Mouse (Mus musculus) gastrocnemius, adult 8-10 months (tissue): ENCODE results near the gene 4933434E20Rik. TPM values are rescaled to one million over a fixed set of nuclear protein-coding genes. Genes with fewer than 3 reads are reported as not detected.

ENCODE experiments used
- DNase-seq, 2 experiments: peaks; one replicate each; pipeline ENCODE4 v3.0.0; 2022; ENCODE audit warnings: low spot score in 2 of 2
- total RNA-seq, 4 experiments: library from RNA; stranded (reverse); gene quantifications; 2 replicates each; pipeline ENCODE4 v1.2.4; 2022

Gene 4933434E20Rik
- total RNA-seq = 100 to 1,000 TPM in 3 of 4 experiments, 10 to 100 TPM in 1; 99.6 to 117 (median 106) TPM

DNA sequence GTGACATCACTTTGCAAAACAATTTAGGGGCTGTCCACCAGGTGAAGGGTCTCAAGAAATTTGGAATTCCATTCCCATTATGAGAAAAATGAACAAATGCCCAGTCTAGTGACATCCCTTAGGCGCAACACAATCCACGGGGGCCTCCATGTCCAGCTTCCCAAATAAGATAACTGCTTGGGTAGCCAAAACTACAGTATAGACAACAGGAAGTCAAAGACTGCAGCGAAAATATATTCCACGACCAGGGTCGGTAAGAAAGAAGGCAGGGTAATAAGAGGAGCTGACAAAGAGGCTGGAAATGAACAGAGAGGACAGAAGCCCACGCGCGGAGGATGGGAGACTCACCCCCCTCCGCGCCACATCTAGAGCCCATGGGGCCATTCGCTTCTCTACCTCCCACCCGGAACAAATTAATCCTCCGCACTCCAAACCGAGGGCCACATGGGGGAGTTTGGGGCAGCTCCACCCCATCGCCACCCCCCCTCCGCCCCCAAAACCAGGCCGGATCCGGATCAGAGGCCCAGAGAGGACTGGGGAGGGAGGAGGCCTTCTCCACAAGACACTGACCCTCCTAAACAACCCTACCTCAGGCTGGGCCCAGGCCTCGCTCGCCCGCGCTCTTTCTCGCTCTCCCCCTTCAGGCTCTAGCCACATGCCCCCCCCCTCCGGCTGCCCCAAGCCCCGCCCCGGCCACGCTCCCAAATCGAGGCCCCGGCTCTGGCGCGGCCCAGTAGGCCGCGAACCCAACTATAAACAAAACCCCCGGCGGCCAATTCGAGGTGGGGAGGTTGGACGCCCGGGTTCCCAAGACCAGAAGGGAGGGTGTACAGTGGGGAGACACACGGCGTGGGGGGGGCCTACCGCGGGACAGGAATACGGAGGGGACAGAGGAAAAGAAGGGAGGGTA is at the start of gene 4933434E20Rik:
Gene 4933434E20Rik, plus strand, starts transcription at position 196 of the 910 bp plus-strand sequence.
- peak; percentile 3 to 8 for DNase-seq

DNA sequence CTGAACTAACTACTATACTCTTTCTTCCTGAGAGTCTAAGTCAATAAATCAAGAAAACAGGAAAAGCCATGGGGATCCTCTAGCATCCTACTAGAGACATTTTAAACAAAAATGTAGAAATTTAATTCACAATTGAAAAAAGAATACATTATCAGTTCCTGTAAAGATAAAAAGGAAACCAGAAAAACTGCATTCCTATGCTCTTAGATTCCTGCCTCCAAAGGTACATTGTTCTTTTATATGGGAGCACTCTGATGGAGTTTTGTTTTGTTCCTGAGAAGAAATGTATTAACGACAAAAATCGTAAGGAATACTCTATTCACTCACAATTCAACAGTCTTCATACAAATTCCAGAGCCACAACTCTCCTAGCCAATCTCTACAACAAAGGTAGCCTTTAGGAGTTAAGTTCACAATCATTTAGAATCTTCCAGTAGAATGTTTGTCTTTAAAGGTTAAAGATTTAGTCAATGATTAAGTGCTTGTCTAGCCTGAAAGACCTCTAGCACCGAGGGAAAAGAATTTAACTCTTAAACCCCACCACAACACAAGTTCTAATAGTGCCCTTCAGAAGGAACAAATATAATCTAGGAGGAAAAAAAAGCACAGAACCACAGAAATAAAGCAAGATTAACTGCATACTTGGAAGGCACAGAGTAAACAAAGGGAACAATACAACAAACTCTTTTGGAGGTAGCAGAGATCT is 47.2 kb upstream of the 4933434E20Rik start:
- no peak for DNase-seq

DNA sequence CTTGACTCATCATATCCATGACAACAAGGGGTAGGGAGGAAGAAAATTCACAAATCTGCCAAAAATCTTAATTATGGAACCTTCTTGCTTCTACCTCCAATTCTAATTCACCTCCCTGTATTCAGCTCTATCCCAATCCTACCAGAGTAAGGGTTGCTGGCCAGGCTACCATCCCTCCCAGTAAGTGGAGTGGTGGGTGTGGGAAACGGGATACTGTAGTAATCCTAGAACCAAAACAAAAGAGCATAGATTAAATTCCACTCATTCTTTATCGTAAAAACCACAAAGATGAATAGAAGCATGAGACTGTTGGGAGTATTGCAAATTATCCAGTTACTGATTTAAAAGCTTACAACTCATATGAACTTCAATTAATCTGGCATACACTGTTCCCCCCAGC is 41.1 kb upstream of the 4933434E20Rik start:
- no peak for DNase-seq

DNA sequence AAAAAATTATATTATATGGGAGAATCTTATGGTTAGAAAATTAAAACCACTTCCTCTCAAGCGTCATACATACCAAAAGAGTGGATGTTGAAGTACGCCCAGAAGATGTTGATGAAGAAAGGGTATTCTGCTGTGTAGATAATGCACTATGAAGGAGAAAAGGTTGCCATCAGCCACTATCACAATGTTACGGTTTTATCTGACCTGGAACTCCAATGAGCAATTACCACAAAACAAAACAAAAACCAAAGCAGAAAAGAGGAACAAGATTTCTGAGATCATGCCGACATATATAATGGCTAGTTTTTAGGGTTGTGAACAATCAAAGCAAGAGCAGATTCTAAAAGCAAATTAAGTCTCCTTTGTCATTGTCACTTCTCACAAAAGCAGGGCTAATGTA is 34.8 kb upstream of the 4933434E20Rik start:
- no peak for DNase-seq

DNA sequence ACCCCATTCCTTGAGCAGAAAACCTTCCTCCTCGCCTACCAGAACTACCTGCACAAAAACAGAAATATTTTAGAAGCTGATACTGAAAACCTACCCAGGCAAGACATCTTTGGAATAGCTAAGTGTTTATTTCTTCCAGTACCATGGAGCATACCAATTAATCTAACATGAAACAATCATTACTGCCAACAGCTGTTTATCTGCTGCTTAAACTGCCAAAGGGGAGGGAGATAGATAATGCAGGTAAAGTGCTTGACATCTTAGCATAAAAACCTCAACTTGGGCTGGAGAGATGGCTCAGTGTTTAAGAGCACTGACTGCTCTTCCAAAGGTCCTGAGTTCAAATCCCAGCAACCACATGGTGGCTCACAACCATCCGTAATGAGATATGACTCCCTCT is 16.8 kb upstream of the 4933434E20Rik start:
- DNase-seq = no peak

DNA sequence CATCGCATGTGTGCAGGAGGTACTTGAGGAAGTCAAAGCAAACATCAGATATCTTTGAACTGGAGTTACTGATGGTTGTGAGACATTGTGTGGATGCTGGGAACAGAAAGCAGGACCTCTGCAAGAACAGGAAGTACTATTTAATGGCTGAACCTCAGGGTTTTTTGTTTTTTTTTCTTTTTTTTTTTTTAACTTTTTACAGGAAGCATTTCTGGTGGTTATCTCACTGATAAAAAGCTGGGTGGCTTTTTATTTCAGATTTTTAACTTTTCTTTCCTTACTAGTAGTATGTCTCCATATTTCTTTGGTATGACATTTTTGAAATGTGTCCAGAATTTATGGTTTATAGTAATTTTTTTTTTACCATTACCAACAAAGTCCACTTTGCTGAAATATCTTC is 15.2 kb upstream of the 4933434E20Rik start:
- DNase-seq = no peak

DNA sequence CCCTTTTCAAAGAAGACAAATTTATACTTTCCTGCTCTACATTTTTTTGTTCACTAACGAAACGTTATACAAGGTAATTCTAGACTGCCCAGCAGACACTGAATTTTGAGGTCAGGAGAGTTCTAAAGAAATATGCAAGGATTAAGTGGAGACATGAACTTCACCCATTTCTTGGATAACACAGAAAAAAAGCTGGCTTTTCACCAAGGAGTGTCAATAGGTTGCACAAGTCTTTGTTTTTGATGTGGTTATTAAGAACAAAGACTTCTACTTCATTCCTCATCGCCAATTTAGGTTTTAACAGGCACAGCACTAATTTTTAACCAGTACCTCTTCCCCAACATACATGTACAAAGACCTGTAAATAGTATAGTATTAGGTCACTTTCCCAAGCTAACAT is 1.7 kb upstream of the 4933434E20Rik start:
- DNase-seq = no peak

DNA sequence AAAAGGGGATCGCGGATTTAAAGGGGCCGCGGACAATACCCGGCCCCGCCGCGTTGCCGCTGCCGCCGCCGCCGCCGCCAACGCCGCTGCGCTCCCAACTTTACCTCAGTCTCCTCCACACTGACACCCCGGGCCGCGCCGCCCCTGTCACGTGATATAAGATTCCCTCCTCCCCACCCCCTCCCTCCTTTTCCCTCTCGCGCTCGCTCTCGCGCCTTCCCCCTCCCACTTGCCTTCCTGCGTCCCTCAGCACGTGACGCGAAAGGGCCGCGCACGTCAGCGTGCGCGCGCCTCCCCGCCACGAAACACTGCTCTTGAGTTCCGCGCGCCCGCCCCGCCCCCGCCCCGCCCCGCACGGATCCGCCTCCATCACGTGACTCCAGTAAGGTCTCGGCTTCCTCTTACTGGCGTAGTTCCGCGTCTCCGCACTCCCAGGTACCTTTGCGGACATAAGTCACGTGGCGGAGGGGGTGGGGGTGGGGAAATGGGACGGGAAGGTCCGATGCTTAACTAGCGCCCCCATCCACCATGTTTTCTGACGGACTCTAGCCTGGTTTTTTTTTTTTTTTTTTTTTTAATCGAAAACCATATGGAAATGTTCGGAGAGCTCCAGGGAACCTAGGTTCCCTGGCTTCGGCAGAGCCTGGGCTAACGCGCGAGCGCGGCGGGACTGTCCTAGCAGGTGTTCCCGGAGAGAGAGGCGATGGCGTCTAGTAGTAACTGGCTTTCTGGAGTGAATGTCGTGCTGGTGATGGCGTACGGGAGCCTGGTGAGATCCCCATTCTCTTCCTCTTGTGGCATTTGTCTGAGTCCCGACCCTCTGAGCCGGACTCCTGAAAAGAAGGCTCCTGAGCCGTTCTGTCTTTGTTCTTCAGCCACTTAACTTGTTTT is 1.2 kb downstream of the 4933434E20Rik start, which contains the start of gene Ubap2l:
Gene Ubap2l, minus strand, starts transcription at position 278 of the 891 bp plus-strand sequence.
- peak; percentile 89 to 94 for DNase-seq

DNA sequence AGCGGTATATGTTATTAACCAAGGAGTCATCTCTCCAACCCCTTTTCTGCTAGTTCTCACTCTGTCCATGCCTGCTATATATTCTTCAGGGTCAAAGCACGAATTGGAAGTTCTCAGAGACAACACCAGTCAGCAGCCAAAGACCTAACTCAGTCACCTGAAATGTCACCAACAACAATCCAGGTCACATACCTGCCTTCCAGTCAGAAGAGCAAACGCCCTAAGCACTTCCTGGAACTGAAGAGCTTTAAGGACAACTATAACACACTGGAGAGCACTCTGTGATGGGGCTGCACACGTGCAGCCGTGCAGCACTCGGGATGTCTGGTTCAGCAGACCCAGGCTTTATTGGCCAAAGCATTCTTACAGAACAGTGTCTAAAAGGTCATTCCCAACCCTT is 10.1 kb downstream of the 4933434E20Rik start:
- no peak for DNase-seq

DNA sequence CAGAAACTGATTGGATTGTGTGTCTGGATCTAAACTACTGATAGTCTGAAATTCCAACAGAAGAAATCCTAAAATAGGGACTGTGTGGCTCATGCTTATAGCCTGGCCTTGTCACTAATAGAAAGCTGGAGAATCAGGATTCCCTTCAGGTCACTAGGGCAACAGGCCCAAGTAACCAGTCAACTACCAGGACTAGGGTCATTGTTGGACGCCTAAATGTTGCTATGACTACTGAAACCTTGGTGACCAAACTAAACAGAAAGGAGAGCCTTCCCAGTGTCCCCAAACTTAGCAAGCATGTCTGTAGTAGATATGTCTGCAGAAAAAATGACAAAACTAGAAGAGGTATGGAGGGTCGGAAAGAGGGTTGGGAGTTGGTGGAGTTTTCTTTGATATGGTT is 11.1 kb downstream of the 4933434E20Rik start:
- DNase-seq = no peak

DNA sequence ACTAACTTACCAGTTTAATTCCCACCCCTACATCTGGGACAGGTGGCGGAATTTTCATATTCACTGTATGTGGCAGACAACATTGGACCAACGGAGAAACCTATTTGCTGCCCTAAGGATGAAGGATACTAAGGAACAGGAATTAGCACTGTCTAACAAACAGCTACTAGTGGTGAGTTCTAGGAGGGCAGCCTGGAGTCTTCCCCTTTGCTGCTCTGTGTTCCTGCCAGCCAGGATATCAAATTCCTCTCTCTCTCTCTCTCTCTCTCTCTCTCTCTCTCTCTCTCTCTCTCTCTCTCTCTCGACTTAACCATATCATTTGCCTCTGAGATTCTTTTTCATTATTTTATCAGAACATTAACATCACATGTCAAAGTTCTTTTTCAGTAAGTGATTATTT is 12.9 kb downstream of the 4933434E20Rik start:
- no peak for DNase-seq

DNA sequence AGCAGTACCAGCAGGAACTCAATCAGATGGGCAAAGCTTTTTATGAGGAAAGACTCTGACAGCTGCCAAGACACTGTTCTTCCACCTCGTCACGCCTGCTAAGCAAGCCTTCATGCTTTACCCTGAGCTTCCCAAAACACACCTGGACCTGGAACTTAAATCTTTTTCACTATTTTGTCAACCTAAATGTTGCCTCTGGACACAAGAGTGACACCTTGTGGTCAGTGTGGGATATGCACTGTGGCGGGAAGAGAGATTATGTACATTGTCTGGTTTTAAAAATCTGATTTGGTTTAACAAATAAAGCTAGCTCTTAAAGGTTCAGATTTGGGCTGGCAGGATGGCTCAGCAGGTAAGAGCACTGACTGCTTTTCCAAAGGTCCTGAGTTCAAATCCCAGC is 14.1 kb downstream of the 4933434E20Rik start:
- no peak for DNase-seq

DNA sequence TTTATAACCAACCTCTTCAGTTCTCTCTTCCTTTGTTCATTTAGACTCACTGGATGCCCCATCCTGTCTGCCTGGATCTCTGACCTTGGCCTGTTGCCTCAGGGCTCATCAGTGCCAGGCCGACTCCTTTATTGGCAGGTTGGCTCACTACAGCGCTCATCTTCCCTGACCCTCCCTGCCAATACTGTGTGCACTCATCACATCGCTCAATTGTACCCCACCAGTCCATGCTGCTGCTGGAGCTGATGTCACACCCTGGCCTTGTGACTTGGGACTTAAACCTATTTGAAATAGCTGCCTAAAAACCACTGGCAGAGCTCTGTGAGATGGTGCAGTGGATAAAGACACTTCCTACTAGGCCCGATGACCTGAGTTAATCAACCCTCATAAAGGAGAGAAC is 16.4 kb downstream of the 4933434E20Rik start:
- DNase-seq = no peak

DNA sequence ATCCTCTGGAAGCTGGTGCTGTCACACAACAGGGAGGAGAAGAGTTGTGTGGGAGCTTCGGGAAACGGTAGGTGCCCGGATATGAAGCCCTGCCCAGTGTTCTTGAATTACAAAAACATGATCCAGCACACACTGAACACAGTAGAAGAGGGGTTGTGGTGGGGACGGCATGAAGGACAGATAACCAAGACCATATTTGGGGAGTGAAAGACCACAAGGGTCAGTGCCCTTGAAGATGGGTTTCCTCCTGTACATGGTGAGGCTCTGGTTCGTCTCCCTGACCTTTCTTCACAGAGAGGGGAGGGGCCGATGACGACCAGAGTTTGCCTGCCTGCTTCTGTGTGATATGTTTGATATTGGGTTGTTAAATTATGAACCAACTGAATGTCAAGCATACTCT is 18.3 kb downstream of the 4933434E20Rik start:
- no peak for DNase-seq

DNA sequence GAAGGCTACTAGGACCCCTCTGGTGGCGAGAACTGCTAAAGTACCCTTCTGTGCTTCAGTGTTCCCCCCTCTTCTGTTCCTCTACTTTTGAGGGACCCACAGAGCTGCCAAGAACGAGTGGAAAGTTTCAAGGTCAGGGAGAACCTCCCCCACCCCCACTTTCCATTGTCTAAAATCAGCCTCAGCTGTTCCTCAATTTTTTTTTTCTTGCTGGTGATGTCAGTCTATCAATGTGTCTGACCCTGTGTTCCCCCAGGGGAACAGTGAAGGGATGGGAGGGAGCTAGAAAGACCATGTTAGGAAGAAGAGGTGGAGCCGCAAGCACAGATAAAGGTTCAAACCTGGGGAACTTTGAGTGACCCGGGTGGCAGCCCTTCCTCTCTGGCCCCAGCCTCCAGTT is 20.9 kb downstream of the 4933434E20Rik start, which contains the start of gene Tpm3:
Gene Tpm3, plus strand, starts transcription at position 356 of the 400 bp plus-strand sequence.
- DNase-seq = no peak

DNA sequence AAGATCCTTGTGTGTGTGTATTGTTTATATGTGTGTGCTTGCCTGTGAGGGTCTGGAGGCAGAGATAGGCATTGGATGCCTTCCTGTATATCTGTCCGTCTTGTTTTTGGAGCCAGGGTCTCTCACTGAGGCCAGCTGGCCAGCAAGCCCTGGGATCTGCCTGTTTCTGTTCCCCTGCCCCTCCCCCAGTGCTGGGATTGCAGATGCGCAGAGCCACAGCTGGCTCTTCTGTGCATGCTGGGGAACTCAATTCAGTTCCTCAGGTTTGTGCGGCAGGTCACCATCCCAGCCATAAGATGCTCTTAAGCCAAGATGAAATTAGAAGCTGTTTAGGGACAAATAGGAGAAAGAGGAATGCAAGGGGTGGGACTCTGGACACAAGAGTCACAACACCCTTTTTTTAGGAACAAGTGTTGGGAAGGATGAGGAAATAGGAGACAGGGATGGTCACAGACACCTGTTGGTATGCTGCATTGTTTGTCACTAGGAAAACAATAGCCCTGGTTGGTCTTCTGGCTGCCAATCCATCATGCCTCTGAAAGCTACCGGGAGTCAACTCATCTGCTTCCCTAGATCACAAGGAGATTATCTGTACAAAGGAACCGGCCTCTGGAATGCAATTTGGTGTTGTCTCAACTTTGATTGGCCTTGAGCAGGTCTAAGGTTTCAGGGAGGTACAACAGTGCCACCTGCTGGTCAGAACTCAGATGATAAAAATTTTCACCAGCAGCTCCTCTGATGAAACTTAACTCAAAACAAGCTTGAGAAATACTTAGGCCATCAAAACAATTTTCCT is 25.7 kb downstream of the 4933434E20Rik start:
- peak; percentile 63 to 65 for DNase-seq

DNA sequence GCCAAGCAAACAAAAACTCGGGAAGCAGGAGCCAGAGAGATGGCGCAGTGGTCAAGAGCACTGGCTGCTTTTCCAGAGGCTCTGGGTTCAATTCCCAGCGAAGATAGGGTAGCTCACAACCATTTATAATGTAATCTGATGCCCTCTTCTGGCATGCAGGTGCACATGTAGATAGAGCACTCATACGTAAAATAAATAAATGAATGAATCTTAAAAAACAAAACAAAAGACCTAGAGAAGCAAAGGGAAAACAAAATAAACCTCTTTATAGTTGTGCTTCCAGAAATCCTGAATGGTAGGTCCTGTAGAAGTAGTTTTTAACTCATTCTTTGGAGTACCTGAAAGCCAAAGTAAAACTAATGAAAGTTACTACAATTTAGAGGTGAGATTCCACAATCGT is 26.8 kb downstream of the 4933434E20Rik start:
- DNase-seq = no peak

DNA sequence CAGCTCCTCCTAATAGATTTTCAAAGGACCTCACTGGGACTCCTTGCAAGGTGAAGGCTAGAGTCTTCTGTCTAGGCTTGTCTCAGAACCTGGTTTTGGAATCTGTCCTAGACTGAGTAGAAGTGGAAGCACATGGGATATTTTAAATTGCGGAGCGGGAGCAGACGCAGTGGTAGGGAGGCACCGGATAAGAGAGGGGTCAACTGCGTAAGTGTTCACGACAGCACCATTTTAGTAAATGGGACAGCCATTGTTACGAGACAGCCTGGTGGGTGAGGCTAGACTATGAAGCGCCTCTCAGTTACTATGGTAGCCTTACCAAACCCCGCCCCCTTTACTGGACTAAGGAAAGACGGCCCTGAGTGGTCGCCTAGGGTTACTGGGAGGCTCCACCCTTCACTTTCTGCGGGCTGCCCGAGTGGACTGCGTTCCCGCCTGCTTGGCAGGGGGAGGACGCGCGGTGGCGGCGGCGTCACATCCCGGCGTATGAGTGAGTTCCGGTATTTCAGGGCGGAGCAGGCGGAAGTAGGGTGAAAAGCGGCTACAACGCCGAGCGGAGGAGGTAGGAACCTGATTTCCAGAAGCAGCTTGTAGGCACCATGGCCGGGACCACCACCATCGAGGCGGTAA is 27.8 kb downstream of the 4933434E20Rik start:
- peak; percentile 85 to 89 for DNase-seq

DNA sequence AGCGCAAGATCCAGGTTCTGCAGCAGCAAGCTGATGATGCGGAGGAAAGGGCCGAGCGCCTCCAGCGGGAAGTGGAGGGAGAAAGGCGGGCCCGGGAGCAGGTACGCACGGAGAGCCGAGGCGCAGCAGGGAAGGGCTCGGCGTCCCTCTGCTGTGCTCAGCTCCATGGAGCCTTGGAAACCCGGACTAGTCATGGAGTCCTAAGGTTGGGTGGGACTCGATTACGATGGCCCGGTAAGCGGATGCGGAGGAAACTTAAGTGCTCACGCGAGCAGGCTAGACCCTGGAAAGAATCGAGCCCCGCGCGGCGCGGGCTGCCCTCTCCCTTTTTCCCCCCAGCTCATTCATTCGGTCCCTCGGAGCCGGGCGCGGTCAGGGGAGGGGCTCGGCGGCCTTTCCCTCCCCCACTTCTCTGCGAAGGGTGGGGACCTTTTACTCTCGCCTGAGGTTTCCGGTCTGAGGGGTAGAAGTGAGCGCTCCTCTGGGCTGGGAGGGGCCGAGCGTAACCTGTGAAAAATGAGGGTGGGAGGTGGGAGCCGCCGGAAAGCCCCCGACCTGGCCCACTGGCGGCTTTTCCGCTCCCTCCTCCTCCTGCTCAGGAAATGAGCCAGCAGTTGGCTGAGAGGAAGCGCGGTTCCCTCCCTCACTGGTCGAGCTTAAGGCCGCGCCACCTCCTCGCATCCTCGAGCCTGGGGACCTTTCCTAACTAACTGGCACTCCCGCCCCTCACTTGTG is 28.5 kb downstream of the 4933434E20Rik start:
- DNase-seq = peak; percentile 23 to 24
